Mouse (Mus musculus): ENCODE measurements around the gene Gm21103.
"Not testable (repeated sequence)": the region's sequence is repeated elsewhere in the genome, so short reads cannot be mapped to it uniquely, and the experiment has no call there.

The Gm21103 gene

GRCm38 (mm10) chr14:6304743-6305142 lies at the start of gene Gm21103:
Gene Gm21103, minus strand, starts transcription at chr14:6304843.
- not testable (repeated sequence) for DNase-seq

GRCm38 (mm10) chr14:6343578-6343977 lies 38.9 kb upstream of the Gm21103 start, which contains the start of gene Gm3618:
Gene Gm3618, minus strand, starts transcription at chr14:6343678.
- not testable (repeated sequence) for DNase-seq

GRCm38 (mm10) chr14:6286931-6287715 lies 17.5 kb downstream of the Gm21103 start, which contains the start of gene Gm3411:
Gene Gm3411, minus strand, starts transcription at chr14:6287250.
- peak; percentile 29 for DNase-seq

Measured in kidney, adult 9 months (tissue).